Mouse (Mus musculus) NIH3T3 (cell line): ENCODE data around the gene Atg4b.

Experiments
- DNase-seq: peaks from one replicate; pipeline ENCODE4 v3.0.0-alpha.2; 2012; ENCODE audit warnings: low read depth

Atg4b gene

DNA sequence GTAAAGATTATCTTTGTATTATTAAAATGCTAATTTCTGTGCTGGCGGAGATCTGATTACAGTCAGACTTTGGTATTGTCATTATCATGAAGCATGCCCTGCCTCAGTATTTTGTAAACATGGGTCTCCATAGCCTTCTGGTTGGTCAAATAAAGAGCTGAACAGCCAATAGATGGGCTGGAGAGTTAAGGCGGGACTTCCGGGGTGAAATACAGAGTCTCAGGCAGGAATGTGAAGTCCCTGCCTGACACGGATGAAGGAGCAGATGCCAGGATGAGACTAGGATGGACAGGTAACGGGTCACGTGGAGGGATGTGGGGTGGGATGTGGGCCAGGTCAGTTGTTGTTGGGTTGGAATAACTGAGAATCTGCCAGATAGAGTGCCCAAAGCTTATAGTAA is at the start of gene Atg4b:
Atg4b (plus strand) TSS at position 211 of the 400 bp plus-strand sequence.
- DNase-seq = no peak

DNA sequence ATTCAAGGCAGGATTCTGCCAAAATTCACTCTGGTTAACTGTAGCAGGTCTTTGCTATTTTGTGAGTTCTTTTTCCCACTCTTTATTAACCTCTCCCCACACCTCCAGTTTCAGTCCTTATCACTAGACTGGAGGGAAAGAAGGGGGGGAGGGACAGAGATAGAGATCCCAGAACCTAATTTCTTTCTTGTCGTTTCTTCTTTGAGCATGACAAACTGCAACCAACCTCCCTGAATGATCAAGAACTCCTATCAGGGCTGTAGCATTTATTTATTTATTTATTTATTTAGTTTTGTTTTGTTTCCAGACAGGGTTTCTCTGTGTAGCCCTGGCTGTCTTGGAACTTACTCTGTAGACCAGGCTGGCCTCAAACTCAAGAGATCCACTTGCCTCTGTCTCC is 49.2 kb upstream of the Atg4b start:
- DNase-seq = no peak

DNA sequence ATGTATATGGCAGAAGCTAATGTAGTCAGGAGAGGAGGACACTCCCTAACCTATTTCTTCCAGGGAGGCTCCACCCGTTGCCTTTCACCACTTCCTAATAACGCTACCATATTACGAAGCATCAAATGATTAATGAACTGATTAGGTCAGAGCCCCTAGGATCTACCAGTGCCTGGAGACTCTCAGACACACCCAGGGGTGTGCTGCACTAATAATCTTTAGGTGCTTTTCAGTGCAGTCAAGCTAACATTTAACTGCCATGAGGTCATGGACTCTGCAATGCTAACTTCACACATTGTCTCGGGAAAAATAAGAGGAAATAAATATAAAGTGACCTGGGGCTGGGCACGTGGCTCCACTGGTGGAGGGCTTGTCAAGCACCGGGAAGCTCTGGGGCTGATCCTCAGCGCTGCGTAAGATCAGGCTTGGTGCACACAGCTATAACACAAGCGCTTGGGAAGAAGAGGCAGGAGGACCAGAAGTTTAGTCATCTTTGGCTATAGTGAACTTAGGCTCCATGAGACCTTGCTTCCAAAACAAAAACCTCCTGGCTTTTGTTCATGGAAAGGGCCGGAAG is 47.7 kb upstream of the Atg4b start:
- no peak for DNase-seq

DNA sequence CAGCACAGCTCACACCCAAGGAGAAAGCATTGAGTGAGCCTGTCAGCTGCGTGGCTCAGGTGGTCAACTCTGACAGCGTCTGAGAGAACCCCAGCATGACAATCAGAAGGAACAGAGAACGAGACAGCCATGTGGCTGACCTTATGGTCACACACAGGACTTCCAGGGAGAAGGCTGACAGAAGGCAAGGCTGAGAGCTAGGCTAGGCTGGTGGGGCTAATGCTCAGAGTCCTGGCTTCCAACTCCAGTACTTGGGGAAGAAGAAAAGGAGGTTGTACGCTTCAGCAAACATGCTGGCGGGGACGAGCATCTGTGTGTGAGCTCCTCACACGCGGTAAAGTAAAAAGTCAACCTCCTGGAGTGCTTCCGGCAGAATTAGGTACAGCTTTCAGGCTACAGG is 47.0 kb upstream of the Atg4b start:
- no peak for DNase-seq

DNA sequence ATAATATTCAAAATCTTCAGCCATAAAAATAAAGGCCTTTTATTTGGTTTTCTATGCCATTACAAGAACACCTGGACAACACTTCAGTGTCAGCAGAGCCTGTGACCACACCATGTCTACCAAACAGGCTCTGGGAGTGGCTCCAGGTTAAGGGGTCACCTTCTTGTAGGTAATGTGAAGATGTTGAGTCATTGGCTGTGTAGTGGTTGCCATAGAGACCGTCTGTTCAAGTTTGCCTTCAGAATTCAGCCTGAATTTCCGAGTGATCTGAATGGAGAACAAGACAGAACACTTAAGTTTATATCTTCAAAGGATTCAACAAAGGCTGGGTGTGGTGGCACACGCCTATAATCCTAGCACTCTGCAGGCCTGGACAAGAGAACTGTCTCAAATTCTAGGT is 45.9 kb upstream of the Atg4b start:
- DNase-seq = no peak

DNA sequence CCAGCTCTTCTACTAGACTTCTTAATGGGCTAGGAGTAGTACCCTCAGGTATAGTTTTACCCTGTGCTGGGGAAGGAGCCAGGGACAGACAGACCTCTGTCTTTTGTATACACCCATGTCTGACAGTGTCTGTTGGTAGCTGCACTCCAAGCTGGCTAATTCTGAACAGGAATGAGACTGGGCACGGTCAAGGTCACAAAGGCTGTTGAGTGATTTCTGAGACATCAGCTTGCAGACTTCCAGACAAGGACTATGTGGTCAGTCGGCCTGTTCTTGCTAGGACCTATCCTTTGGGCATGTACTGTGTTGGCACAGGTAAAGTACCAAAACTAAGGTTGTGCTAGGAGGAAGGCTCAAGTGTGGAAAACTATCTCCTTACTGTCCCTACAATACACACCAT is 35.1 kb upstream of the Atg4b start:
- DNase-seq = no peak

DNA sequence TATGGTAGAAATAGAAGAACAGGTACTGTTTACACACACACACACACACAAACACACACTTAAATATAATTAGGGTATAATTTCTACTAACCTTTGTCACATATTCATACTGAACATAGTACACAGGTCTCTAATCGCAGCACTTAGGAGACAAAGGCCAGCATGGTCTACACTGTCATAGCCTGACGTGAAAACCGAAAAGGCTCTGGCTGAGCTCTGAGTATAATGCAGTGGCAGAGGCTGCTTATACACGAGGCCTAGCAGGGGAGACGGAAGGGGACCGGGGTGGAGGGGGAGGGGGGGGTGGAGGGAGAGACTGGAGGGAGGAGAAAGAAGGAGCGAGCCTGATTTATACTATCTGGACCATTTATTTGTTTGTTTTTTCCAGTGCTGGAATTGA is 29.7 kb upstream of the Atg4b start:
- no peak for DNase-seq

DNA sequence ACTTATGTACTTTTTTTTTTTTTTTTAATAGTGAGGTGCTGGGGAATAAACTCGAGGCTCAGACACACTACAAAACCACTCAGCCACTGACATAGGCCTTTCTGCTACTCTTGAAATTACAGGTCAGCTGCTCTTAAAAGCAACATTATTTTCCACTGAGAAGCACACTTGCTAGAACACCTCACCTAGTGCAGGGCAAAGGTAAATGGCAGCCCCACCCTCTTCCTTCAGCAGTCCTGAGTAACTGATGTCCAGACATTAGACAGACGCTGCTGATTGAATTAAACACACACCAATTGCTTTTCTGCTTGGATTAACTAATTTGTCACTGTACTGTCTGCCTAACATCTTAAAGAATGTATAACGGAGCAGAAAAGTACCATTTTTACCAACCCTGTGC is 26.7 kb upstream of the Atg4b start:
- DNase-seq = no peak

DNA sequence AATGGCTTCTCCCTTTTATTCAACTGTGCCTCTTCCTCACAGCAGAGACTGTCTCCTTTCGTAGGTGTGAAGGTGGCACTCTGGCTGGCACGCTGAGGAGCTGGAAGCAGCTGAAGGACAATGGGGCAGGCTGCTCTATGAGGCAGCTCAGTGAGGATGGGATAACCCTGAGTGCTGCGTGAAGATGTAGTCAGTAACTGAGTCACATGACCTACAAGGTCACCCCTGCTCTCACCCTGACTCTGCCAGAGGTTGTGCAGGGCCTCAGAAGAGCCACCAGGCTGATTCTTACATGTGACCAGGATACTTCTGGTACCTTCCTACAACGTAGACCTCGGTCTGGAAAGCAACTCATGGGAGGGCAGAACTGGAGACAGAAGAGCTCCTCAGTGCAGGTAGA is 25.6 kb upstream of the Atg4b start:
- no peak for DNase-seq

DNA sequence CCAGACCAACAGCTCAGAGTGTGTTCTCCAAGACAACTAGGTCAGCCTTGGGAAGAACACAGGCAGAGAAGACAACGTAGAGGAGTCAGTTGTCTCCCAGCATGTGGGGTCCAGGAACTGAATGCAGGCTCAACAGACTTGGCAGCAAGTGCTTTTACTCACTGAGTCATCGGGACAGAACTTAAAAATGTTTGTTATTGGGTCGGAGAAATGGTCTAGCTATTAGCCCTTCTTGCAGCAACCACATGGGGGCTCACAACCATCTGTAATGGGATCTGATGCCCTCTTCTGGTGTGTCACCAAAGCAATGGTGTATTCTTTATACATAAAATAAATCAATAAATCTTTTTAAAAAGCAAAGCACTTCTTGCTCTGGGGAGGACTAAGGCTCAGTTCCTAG is 25.2 kb upstream of the Atg4b start:
- DNase-seq = peak; percentile 77

DNA sequence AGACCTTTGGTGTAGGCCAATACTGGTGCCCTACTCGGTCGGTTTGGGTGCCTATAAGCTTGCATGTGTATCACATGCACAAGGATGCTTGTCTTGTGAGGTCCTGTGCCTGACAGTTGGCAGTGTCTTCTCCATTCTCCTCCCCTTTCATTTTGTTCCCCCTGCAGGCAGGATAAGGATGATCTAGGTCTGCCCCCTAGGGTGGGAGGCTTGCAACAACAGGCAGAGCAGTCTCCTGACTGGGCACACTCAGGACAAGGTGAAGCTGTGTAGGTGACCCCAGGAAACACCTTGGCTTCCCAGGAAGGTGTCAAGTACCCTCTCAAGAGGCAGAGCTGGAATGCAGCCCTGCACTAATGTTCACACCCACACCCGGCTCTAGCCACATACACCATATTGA is 24.3 kb upstream of the Atg4b start:
- DNase-seq = peak; percentile 49

DNA sequence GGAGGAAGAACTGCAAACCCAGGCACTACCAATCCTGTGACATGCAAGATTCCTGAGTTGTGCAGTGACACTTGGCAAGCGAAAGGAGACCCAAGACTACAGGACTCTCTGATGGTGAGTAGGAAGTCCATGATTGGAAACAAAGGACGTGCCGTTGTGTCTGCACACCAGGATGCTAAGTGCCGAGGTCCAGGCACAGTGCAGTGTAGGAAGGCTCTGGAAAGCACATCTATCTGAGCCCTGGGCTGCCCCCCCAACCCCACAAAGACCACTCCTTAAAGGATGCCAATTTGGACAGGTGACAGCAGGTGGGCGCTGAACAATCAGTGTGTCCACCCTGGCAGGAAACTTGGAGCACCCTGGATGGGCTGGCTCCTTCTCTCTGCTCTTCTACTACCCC is 20.2 kb upstream of the Atg4b start:
- no peak for DNase-seq

DNA sequence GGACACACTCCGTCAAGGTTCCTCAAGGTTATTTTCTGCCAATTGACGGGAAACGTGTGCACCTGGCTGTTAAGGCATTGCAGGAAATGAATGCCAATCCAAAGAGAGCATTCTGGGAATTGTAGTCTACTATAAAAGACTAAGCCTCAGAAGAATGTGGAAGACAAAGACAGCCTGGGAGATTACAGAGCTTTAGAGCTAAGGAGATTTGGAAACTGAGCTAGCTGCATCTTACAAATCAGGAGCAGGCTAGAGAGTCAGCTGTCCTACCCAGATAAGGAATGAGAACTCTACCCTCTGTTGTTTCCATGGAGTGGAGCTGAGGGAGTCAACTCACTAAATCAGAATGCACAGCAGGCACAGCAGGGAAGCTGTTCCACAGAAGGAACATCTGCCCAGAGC is 19.4 kb upstream of the Atg4b start:
- no peak for DNase-seq

DNA sequence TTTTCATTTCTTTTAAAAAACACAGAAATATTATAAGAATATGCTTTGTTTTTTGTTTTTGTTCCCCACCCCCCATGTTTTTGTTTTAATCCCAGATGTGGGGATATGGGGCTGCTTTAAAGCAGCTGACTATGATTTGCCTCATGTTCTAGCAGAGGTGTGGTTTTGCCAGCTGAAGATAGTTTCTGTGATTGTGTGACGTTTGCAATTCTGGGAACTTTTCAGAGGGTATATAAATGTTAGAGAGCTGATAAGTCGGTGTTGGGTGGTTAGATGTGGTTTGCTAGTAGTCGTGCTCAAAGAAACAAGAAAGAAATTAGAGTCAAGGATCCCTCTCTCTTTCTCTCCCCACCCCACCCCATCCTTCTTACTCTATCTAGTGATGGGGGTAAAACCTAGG is 15.4 kb upstream of the Atg4b start:
- no peak for DNase-seq

DNA sequence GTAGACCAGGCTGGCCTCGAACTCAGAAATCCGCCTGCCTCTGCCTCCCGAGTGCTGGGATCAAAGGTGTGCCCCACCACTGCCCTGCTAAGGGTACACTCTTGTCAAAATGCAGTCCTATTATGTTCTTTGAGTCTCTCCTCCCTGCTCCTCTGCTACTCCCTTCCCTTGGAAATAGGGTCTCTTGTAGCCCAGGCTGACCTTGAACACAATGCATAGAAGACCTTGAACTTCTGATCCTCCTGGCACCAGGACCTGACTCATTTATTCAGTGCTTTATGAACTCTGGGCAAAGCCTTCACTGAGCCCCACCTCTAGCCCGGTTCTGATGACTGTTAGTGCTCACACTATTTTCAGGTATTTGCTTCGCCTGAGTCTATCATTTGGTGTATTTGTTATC is 13.6 kb upstream of the Atg4b start:
- no peak for DNase-seq

DNA sequence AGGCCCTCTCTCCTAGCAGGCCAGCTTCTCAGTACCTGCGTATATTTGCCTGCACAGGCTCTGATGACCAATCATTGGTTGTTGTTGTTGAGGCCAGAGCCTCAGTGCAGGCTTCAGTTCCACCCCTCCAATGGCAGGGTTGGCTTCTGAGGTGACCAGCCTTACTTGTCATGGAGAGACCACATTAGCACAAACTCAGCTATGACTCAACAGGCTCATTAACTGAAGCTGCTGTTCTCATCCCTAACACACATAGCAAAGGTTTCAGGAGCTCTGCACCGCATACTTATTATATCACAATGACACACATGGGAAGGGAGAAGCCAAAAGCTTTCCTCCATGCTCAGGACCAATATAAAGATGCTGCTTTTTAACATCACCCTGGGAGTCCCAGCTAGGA is 10.6 kb upstream of the Atg4b start:
- no peak for DNase-seq

DNA sequence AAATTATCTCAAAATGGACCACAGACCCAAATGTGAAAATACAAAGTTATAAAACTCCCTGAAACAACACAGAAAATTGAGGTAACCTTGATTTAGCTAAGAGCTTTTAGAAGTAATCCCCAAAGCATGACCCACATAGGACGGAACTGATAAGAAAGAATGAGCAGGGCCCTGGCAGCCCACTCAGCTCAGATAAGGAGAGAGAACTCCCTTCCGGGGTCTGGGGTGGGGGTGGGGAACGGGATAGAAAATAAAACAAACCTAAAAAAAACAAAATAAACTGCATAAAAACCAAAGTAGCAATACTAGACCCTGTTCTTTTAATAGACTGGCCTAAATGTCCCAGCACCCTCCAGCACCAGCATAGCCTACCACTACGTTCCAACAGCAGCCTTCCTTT is 9.3 kb upstream of the Atg4b start:
- DNase-seq = no peak

DNA sequence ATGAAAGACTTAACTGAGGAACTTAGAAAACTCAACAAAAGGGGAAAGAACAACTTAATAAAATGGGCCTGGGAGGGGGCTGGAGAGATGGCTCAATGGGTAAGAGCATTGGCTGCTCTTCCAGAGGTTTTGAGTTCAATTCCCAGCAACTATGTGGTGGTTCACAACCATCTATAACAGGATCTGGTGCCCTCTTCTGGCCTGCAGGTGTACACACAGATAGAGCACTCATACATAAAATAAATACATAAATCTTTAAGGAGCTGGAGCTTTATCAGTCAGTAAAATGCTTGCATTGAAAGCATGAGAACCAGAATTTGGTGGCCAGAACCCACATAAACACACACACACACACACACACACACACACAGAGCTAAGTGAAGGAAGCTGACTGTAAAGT is 8.4 kb upstream of the Atg4b start:
- DNase-seq = peak; percentile 18

DNA sequence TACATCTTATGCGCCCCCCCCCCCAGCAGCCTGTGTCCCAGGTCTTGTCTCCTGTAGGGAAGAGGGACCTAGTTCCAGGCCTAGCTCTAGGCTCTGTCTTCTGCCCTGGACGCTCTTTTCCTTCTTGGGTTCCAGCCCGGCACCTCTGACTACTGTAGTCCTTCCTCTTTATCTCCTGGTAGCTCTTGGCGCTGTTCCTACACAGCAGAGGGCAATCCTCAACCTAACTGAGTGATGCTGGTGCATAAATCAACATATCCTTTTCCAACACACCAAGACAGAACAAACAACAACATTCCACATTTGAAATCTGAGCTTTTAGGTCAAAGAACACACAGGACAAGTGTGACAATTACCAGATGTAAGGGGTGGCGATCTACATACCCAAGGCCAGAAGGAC is 5.1 kb upstream of the Atg4b start:
- DNase-seq = no peak

DNA sequence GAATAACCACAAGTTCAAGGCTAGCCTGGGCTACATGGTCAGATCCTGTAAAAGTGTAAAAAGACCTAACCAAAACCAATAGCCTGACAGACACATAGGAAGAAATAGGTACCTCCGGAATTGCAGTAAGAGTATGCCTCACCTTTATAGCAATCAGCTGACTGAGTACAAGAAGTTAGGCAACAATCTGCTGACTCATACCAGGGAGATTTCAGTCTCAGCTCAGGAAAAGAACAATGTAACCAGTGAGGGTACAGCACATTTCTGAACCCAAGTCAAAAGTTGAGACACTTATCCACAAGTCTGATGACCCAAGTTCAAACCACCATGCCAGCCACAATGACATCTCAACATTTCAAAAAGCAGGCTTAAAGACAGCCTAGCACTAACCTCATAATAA is 2.8 kb upstream of the Atg4b start:
- DNase-seq = peak; percentile 48

DNA sequence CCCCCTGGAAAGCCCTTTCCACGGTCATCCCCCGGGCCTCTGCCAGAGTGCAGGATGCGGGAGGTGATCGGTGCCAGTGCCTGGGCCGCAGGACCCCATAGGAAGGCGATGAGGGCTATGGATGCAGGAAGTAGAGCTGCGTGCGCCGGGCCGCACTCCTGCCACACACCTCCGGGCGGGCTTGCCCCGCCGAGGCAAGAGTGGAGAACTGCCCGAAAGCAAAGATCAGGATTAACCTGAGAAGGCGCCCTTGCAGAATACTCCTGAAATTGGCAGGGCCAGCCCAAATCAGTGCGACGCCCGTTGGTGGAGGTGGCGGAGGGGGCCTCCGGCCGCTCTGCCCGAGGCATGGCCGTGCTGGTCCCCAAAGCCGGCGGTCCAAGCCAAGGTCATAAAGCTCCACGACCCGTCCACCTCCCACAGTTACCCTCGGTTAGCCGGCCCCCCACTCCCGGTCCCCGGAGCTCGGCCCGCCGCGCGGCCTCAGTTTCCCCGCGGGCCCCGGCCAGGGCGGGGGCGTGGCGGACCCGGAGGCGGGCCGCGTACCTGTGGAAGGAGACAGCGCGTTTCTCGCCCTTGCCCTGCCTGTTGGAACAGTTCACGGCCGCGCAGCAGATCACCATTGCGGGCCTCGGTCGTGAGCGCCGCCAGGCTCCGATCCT is 2.7 kb downstream of the Atg4b start:
- peak; percentile 48 for DNase-seq

DNA sequence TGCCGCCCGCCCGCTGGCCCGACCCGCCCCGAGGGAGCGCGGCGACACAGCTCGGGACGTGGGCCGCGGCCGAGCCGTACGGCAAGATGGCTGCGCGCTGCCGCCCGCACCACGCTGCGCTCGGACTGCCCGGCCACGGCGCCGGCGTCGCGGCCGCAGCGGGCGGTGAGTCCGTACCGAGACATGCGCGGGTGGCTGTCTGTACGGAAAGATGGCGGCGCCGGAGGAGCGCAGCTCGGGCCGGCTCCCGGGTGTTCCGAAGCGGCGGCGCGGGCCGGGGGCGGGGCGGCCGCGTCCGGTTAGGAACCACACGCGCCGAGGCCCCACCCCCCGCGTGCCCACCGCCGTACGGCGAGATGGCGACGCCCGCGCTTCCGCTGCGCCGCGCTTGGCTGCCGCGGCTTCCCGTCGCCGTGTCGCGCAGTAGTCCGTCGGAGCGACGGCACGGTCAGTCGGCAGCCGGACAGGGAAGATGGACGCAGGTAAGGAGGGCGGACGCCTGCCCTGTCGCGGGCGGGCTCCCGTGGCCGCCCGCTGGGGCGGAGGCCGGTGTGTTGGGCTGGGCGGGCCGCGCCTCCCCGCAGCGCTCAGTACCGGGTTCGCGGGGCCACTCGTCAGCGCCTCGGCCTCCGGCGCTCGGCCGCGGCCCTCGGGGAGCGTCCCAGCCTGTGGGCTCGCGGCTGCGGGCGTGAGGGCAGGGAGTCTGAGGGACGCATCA is 3.4 kb downstream of the Atg4b start, which contains the start of gene Thap4:
Thap4 (minus strand) TSS at position 292 of the 718 bp plus-strand sequence.
- peak; percentile 98 for DNase-seq

DNA sequence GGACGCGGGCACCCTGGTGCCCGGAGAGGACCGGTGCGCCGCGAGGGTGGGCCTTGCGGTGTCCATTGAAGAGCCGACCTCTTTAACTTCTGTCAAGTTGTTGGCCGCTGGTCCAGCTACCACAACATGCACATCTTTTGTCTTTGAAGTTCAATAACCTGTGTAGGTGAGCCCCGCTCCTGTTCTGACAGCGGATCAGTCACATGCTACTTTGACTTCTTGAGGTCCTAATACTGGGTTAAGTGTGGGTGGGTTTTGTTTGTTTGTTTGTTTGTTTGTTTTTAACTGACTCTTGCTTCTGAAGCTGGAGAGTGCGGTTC is 4.0 kb downstream of the Atg4b start:
- no peak for DNase-seq

DNA sequence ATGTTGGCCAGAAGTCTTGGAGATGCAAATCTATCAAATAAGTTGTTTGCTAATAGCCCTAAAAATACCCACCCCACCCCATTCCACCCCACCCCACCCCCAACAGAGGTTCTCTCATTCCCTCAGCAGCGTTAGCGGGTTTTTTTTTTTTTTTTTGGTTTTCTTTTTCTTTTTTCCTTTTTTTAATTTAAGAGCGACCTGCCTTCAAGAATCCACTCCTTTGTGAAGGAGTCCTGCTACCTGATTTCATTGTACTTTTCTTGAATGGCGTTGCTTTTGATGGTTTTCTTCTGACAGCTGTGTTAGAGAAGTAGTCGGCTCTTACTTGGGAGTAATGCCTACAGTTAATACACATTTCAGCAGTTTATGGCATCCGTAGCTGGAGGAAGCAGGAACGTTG is 4.3 kb downstream of the Atg4b start:
- no peak for DNase-seq
